Mouse (Mus musculus) forebrain, embryonic 15.5 days (tissue): ENCODE results near the gene Nrtn. TPM values are rescaled to one million over a fixed set of nuclear protein-coding genes. Genes with fewer than 3 reads are reported as not detected.

Experiments used
- ATAC-seq: fragments of 200-750 bp; cut with Nextera tagmentation; replicated peaks from 2 replicates; pipeline ENCODE4 v1.8.0; 2017; ENCODE audit warnings: mild to moderate bottlenecking, moderate TSS enrichment, moderate library complexity
- H3K27ac ChIP-seq: fragments of 300-500 bp; sonication (generic); replicated peaks from 2 replicates; pipeline ENCODE4 v1.5.1; 2015; ENCODE audit warnings: mild to moderate bottlenecking, inconsistent platforms
- H3K27me3 ChIP-seq: fragments of 300-500 bp; sonication (generic); 2 replicates; pipeline ENCODE4 v1.6.1; 2015; ENCODE audit warnings: inconsistent platforms
- H3K36me3 ChIP-seq: fragments of 300-500 bp; sonication (generic); 2 replicates; pipeline ENCODE4 v1.6.1; 2015; ENCODE audit warnings: mild to moderate bottlenecking, inconsistent platforms
- H3K4me1 ChIP-seq: fragments of 300-500 bp; sonication (generic); 2 replicates; pipeline ENCODE4 v1.6.1; 2015; ENCODE audit warnings: inconsistent platforms
- H3K4me2 ChIP-seq: fragments of 300-500 bp; sonication (generic); replicated peaks from 2 replicates; pipeline ENCODE4 v1.6.1; 2015; ENCODE audit warnings: mild to moderate bottlenecking, inconsistent platforms
- H3K4me3 ChIP-seq: fragments of 300-500 bp; sonication (generic); 2 replicates; pipeline ENCODE4 v1.5.1; 2015; ENCODE audit warnings: mild to moderate bottlenecking, inconsistent platforms
- H3K9ac ChIP-seq: fragments of 300-500 bp; sonication (generic); replicated peaks from 2 replicates; pipeline ENCODE4 v1.6.1; 2015; ENCODE audit warnings: mild to moderate bottlenecking, inconsistent platforms
- H3K9me3 ChIP-seq: fragments of 300-500 bp; sonication (generic); 2 replicates; pipeline ENCODE4 v1.6.1; 2016; ENCODE audit warnings: inconsistent platforms
- WGBS: fragments of 180-500 bp; shearing (Covaris S2); methylation state at CpG from one replicate; pipeline ENCODE4 v1.1.7; 2015; ENCODE audit warnings: mixed read lengths; 5-methylcytosine and 5-hydroxymethylcytosine counted together
- polyA plus RNA-seq: library from polyadenylated mRNA; unstranded; fragments of >200 nt; fragmentation: Nextera tagmentation; extraction: Ambion mirVana; gene quantifications from 2 replicates; pipeline ENCODE4 v1.2.1, GENCODE M21; 2015

Nrtn gene
- polyA plus RNA-seq, 1 experiment from 2014 or later, result 1.2 TPM

DNA sequence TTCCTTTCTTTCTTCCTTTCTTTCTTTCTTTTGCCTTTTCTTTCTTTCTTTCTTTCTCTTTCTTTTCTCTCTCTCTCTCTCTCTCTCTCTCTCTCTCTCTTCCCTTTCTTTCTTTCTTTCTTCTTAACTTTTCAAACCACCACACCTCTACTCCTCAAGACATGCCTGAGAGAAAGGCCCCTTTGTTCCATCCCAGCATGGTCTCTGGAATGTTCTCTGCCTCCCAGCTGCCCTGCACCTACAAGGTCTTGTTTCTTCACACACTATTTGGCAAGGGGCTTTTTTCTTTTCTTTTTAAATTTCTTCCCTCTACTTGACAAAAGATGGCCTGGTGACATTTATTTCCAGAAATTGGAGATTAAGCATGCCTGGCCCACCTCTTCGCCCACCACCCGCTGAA, 27.7 kb downstream of the Nrtn start:
- Histone ChIP-seq H3K36me3 (peaks cover 3% of the 10 kb centered on the region; the same call in 1 of the 2 replicates), H3K27me3 (no peaks in the 10 kb centered on the region), H3K4me3 (no peak overlapping the region), H3K9ac (no peak overlapping the region), H3K4me2 (no peak overlapping the region), H3K9me3 (no peaks in the 10 kb centered on the region), H3K4me1 (peaks cover 18% of the 10 kb centered on the region), H3K27ac (no peak overlapping the region)
- ATAC-seq, result no peak
- 32% methylated on average over 2 of the region's 2 CpGs for WGBS

DNA sequence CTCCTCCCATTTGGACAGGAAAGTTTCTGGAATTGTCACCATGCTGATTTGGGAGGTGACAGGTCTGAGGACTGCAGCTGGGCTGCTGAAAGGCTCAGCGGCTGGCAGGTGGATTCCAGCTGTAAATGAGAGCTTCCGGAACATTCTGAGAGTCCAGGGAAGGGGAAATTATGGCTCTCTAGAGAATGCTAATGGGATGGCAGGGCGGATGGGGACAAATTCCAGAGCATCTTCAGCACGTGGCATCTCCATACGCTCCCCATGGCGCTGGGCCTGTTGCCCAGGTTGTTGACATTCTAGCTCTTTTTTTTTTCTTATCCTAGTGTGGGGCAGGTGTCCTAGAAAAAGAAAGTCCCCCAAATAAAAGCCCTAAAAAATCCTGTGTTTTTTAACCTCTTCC, 28.2 kb downstream of the Nrtn start:
- H3K4me3 ChIP-seq, result no peak overlapping the region
- no peak for ATAC-seq
- no peak overlapping the region for H3K27ac ChIP-seq
- WGBS, result 37% methylated on average over 6 of the region's 6 CpGs
- no peaks in the 10 kb centered on the region for H3K27me3 ChIP-seq
- H3K4me1 ChIP-seq, result peaks cover 18% of the 10 kb centered on the region
- H3K9ac ChIP-seq, result no peak overlapping the region
- no peak overlapping the region for H3K4me2 ChIP-seq
- H3K36me3 ChIP-seq, result peaks cover 3% of the 10 kb centered on the region; the same call in 1 of the 2 replicates
- no peaks in the 10 kb centered on the region for H3K9me3 ChIP-seq

DNA sequence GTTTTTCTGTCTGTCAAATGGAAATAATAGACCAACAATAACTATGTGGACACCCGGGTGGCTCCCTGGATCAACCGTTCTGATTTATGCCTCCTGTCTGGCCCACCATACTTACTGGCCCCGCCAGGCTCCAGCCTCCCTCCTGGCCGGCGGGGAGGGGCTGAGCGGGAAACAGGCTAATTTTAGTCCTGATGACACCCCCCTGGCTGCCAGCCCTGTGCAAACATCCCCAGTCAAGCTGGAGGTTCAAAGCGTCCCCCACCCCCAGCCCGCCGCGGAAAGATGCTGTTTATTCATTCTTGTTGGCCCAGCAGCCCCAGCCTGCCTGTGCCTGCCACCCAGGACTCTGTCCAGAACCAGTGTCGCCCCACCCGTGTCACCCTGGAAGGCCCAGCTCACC, 29.2 kb downstream of the Nrtn start:
- Histone ChIP-seq H3K4me1 (peaks cover 18% of the 10 kb centered on the region), H3K9ac (no peak overlapping the region), H3K4me3 (no peak overlapping the region), H3K27me3 (no peaks in the 10 kb centered on the region), H3K27ac (no peak overlapping the region), H3K9me3 (no peaks in the 10 kb centered on the region), H3K4me2 (no peak overlapping the region), H3K36me3 (peaks cover 8% of the 10 kb centered on the region; the same call in 1 of the 2 replicates)
- 43% methylated on average over 12 of the region's 12 CpGs for WGBS
- no peak for ATAC-seq

DNA sequence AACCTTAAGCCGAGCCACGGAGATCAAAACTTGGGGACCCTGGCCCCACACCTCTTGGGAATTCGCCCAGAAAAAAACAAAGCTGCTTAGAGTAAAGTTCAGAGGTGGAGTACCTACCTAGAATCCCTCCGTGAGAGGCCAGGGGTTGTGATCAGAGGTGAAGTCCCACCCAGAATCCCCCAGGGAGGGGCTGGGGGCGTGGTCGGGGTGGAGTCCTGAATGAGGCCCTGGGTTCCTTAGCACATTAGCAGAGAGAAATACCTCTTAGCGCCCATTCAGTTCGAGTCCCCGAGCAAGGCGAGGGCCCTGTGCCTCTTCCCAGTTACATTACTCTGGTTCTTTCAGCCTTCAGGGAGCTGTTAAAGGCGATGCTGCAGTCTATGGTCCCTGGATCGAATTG, 29.7 kb downstream of the Nrtn start:
- Histone ChIP-seq H3K9ac (no peak overlapping the region), H3K4me3 (no peak overlapping the region), H3K27me3 (no peaks in the 10 kb centered on the region), H3K27ac (no peak overlapping the region), H3K9me3 (no peaks in the 10 kb centered on the region), H3K4me2 (no peak overlapping the region), H3K4me1 (peaks cover 18% of the 10 kb centered on the region), H3K36me3 (peaks cover 13% of the 10 kb centered on the region)
- 13% methylated on average over 12 of the region's 12 CpGs for WGBS
- no peak for ATAC-seq

DNA sequence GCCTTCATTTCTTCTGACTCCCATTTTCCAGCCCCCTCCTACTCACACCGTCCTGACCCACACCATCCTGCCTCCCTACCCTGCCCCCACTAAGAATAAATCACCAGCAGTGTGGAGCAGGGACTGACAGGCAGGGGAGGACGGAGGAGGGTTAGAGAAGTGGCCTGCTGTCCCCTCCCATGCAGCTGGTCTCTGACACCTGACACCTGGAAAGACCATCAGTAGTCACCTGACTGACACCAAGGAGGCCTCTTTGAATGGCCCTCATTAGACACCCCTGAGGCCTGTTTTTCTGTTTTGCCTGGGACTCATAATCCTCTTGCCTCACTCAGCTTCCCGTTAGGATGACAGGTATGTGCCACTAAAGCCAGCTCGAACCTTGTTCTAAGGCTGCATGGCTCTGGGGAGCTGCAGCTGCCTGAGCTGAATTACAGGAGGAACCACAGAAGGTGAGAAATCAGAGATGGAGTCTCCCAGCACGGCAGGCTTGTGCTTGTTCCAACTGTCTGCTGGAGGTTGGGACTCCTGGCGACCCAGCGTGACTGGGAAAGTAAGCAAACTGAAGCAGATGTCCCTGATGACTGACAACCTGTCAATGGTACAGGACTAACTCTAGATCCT, 30.2 kb downstream of the Nrtn start:
- Histone ChIP-seq H3K4me1 (peaks cover 18% of the 10 kb centered on the region), H3K4me3 (no peak overlapping the region), H3K27ac (no peak overlapping the region), H3K4me2 (no peak overlapping the region), H3K36me3 (peaks cover 18% of the 10 kb centered on the region), H3K27me3 (no peaks in the 10 kb centered on the region), H3K9me3 (no peaks in the 10 kb centered on the region), H3K9ac (no peak overlapping the region)
- no peak for ATAC-seq
- 15% methylated on average over 7 of the region's 7 CpGs for whole genome bisulfite sequencing

DNA sequence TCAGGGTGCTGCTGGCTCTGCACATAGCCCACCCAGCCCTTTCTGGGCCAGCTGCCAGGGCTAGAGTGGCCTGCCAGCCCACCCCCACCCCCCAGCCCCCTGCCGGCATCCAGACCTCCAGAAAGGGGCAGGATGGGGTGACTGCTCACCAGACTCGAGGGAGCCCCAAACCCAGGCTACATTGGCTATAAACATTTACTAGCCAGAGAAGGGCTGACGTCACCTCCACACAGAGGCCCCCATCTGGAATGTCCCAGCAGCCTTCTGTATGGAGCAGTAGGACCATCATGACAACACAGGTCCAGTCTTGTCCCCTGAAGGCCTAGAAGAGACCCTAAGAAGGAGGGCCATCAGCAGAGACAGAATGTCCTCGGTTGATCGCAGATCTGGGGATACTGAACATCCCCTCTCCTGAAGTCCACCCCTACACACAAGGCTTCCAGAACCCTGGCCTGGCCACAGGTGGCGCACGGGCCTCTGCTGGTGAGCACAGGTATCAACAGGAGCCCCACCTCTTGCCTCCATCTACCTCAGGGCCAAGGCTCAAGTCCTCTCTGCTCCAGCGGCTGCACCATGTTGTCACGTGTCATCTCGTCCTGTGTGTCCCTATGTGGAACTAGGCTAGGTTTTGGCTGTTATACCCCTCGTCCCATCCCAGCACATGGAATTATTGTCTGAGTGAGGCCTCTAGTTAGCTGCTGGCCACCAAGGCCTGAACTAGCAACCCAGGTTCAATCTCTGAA, 33.7 kb downstream of the Nrtn start:
- H3K4me3 ChIP-seq, result no peak overlapping the region
- peaks cover 25% of the 10 kb centered on the region for H3K36me3 ChIP-seq
- H3K9ac ChIP-seq, result no peak overlapping the region
- no peaks in the 10 kb centered on the region for H3K27me3 ChIP-seq
- no peak overlapping the region for H3K27ac ChIP-seq
- no peak overlapping the region for H3K4me2 ChIP-seq
- H3K4me1 ChIP-seq, result peaks cover 19% of the 10 kb centered on the region
- no peak for ATAC-seq
- 85% methylated on average over 11 of the region's 11 CpGs for WGBS
- H3K9me3 ChIP-seq, result no peaks in the 10 kb centered on the region

DNA sequence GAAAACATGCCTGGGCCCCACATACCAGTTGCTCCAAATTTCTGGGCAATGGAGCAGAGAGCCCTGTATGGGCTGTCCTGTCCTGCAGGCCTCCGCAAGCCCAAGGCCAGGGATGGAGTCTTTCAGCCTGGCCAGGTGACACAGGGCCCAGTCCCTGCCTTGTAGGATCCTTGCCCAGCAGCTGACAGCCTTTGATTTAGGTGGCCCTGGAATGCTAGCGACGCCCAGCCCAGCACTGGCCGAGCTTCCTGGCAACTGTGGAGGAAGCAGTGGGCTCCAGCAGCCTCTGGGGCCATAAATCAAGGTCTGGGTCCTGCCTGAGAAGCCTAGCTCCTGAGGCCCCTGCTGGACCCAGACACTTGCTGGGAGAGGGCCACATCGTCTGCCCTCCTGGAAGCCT, 34.9 kb downstream of the Nrtn start:
- no peak for ATAC-seq
- Histone ChIP-seq H3K4me2 (no peak overlapping the region), H3K36me3 (peaks cover 25% of the 10 kb centered on the region), H3K4me3 (no peak overlapping the region), H3K9ac (no peak overlapping the region), H3K9me3 (no peaks in the 10 kb centered on the region), H3K27me3 (no peaks in the 10 kb centered on the region), H3K27ac (no peak overlapping the region), H3K4me1 (peaks cover 16% of the 10 kb centered on the region)
- 93% methylated on average over 5 of the region's 5 CpGs for WGBS

DNA sequence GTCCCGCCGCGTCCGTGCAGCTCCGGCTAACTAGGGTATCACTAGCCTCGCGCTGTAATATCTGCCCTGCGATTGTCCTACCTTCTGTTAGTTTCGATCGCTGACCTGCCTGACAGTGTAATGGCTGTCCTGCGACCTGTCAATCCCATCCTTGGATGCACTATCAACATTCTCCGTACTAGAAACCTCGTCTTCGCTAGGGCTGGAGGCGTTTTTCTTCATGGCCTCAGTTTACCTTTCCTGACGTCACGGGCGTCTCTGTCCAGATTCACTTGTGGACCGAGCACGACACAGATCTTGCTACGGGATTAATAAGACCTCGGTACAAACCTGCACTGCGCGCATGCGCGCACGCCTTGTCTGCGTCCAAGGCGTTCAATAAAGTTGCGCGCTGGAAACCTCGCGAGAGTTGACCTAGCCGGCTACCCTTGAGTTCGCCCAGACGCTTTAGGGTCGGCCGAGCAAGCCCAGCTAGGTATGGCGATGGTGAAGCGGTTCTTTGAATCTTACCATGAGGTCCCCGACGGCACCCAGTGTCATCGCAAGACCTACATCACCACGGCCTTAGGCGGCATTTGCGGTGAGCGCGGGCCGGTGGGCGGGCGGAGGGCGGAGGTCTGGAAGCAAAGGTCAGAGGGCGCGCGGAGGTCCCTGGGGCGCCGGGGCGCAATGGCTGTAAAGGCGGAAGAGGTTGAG, 39.8 kb downstream of the Nrtn start, which contains the start of the genes Ndufa11 and Vmac:
Ndufa11 (plus strand) TSS at position 405 of the 696 bp plus-strand sequence.
Vmac (minus strand) TSS at position 660 of the 696 bp plus-strand sequence.
- peak within 1 kb of the TSS; percentile 93 for H3K9ac ChIP-seq
- peak within 1 kb of the TSS; percentile 85 for H3K27ac ChIP-seq
- ATAC-seq, result peak; percentile 80
- peaks cover 28% of the 10 kb centered on the region for H3K4me1 ChIP-seq
- H3K9me3 ChIP-seq, result no peaks in the 10 kb centered on the region
- H3K36me3 ChIP-seq, result peaks cover 16% of the 10 kb centered on the region
- H3K4me3 ChIP-seq, result peak within 1 kb of the TSS; percentile 75
- H3K27me3 ChIP-seq, result no peaks in the 10 kb centered on the region
- under 1% methylated on average over 59 of the region's 59 CpGs for WGBS
- H3K4me2 ChIP-seq, result peak within 1 kb of the TSS; percentile 74

DNA sequence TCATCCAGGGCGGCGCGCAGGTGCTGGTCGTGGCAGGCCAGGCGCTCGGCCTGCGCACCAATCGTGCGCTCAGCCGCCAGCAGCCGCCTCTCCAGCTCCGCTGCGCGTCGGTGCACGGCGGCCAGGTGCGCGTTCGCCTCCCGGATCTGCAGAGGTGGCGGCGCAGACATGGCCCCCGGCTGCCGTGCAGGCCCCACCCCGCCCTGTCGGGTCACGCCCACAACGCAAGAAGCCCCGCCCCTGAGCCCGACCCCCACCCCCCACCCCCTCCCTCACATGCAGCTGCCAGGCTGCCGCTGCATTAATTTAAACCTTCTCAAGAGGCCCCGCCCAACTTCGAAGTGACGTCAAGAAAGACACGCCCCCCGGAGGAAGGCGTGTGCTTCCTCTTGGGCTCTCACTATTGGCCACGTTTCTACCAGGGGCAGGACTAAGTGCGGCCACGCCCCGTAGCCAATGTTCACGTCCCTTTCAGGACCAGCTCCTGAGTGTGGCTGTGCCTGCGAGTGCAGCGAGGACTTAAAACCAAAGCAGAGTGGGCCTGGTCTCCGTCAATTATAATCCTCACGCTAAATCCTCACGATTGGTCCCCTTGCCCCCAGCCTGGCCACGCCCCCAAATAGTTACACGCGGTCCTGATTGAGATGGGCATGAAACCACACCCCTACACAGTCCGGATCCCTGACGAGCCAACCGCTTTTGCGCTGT, 40.5 kb downstream of the Nrtn start:
- H3K27me3 ChIP-seq, result no peaks in the 10 kb centered on the region
- peak overlapping the region; percentile 75 for H3K4me3 ChIP-seq
- under 1% methylated on average over 55 of the region's 55 CpGs for WGBS
- peaks cover 15% of the 10 kb centered on the region for H3K36me3 ChIP-seq
- peak overlapping the region; percentile 93 for H3K9ac ChIP-seq
- H3K27ac ChIP-seq, result peak overlapping the region; percentile 85
- ATAC-seq, result peak; percentile 93
- peaks cover 28% of the 10 kb centered on the region for H3K4me1 ChIP-seq
- H3K9me3 ChIP-seq, result no peaks in the 10 kb centered on the region
- H3K4me2 ChIP-seq, result peak overlapping the region; percentile 74

DNA sequence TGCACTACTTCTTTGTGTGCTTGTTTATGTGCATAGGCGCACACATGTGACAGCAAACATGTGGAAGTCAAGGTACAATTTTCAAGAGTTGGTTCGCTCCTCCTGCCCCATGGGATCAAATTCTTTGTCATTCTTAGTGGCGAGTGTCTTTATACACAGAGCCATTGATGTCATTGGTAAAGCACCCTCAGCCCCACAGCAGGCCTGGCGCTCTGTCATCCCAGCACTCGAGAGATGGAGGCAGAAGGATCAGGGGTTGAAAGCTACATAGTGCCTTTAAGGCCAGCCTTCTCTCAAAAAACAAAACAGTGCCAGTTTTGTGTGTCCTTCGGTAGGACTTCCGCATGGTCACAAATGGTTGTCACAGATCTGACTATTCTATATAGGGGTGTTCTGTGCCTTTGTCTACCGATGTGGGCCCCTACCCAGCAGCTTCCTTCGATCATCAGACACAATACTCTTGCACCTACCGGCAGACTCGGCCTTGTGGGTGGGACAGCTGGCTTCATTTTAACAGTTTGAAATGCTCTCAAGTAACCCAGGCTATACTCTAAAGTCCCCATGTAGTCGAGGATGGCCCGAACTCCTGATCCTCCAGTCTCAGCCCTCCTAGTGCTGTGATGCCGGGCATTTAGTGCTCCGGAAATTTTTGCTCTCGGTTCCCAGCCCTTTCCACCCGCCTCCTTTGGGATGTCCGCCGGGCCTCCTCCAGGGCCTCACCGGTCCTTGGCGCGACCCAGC, 41.2 kb downstream of the Nrtn start:
- ATAC-seq, result peak; percentile 2
- no peaks in the 10 kb centered on the region for H3K9me3 ChIP-seq
- H3K27me3 ChIP-seq, result no peaks in the 10 kb centered on the region
- H3K4me1 ChIP-seq, result peaks cover 28% of the 10 kb centered on the region
- H3K9ac ChIP-seq, result peak overlapping the region; percentile 67
- peak overlapping the region; percentile 74 for H3K4me2 ChIP-seq
- H3K27ac ChIP-seq, result peak overlapping the region; percentile 85
- H3K4me3 ChIP-seq, result peak overlapping the region; percentile 75
- WGBS, result 22% methylated on average over 22 of the region's 22 CpGs
- peaks cover 19% of the 10 kb centered on the region; the same call in 1 of the 2 replicates for H3K36me3 ChIP-seq

DNA sequence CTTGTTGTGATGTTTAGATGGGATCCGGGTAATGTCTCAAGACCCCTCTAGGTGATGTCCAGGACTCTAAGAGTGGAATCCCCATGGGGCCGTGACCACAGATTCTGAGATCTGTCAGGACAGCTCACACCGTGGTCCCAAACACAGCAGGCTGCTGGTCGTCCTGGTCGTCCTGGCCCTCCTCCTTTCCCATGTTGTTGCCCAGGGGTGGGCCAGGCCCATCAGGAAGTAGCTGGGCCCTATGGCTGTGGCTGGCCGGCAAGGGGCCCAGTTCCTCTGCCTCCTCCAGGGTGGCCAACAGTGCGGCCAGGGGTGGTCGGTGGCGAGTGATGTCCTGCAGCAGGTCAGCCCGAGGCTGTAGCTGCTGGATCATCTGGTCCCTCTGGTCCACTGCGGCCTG, 42.0 kb downstream of the Nrtn start:
- H3K4me2 ChIP-seq, result 0 out of 2 replicates have a peak overlapping the region, but pooled peaks have one; percentile 74

More for the DNA sequence above, 42.0 kb downstream of the Nrtn start:
- no peak for ATAC-seq
- Histone ChIP-seq H3K4me1 (peaks cover 28% of the 10 kb centered on the region), H3K36me3 (peaks cover 26% of the 10 kb centered on the region), H3K9ac (0 out of 2 replicates have a peak overlapping the region, but pooled peaks have one; percentile 67), H3K27ac (no peak overlapping the region), H3K4me3 (no peak overlapping the region), H3K27me3 (no peaks in the 10 kb centered on the region), H3K9me3 (no peaks in the 10 kb centered on the region)
- WGBS, result 68% methylated on average over 11 of the region's 11 CpGs
